Mouse (Mus musculus): ENCODE data around the gene Sbf2. TPM values are rescaled to one million over a fixed set of nuclear protein-coding genes. Genes with fewer than 3 reads are reported as not detected.

Sbf2 gene
- polyA plus RNA-seq, 1 experiment from 2014 or later, result 35.1 TPM

DNA sequence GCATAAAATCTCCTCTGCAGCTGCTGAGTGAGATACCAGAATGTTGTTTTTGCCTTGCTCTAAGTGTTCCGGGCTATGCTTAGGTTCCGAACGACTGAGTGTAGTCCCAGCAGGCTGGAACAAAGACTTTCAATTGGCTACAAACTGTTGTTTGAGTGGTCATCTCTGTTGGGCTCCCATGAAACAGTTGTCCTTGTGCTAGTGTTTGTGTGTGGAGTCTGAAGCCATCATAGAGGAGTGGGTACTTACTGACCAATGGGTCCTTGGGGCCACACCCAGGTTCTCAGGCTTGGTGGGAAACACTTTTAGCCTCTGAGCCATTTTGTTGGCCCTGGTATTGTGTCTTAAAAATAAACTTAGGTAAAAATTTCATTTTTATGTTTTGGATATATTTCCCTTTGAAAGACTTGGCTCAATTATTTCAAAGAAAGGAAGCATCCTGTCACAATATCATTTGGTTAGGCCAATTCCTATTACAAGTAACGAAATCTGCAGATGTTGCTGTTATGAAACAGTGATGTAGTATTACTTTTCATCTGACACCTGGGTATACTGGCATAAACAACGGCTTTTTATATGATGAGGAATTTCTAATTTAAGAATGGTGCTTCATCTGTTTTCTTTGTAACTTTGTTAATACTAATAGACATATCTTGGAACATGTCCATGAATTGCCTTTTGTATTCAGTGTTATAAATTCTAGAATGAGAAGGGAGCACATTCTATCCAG is 289.2 kb downstream of the Sbf2 start:
- 85% methylated on average over 5 of the region's 5 CpGs for WGBS
- Histone ChIP-seq H3K4me3 (replicated peaks) (no peak overlapping the region), H3K36me3 (peaks cover 77% of the 10 kb centered on the region), H3K27me3 (no peaks in the 10 kb centered on the region), H3K4me1 (replicated peaks) (no peaks in the 10 kb centered on the region), H3K4me2 (no peak overlapping the region), H3K9me3 (no peaks in the 10 kb centered on the region), H3K9ac (replicated peaks) (no peak overlapping the region), H3K27ac (no peak overlapping the region)
- no peak for ATAC-seq (ENCODE audit: insufficient number of reproducible peaks, insufficient read depth, low FRiP score, low TSS enrichment, low read depth)

- Histone ChIP-seq H3K9me3 (no peaks in the 10 kb centered on the region), H3K4me3 (replicated peaks) (no peak overlapping the region), H3K9ac (replicated peaks) (no peak overlapping the region), H3K4me1 (replicated peaks) (no peaks in the 10 kb centered on the region), H3K4me2 (no peak overlapping the region), H3K27me3 (no peaks in the 10 kb centered on the region), H3K27ac (no peak overlapping the region), H3K36me3 (peaks cover 80% of the 10 kb centered on the region)
- ATAC-seq (ENCODE audit: insufficient number of reproducible peaks, insufficient read depth, low FRiP score, low TSS enrichment, low read depth), result no peak
- WGBS, result 85% methylated on average over 1 of the region's 1 CpGs
These were observed 289.9 kb downstream of the Sbf2 start for GRCm38 (mm10) chr7:110324852-110325251.

GRCm38 (mm10) chr7:110321106-110321505 is 293.6 kb downstream of the Sbf2 start:
- H3K27ac ChIP-seq, result no peak overlapping the region
- no peaks in the 10 kb centered on the region for H3K4me1 ChIP-seq (replicated peaks)
- H3K9me3 ChIP-seq, result no peaks in the 10 kb centered on the region
- no peaks in the 10 kb centered on the region for H3K27me3 ChIP-seq
- 84% methylated on average over 5 of the region's 5 CpGs for WGBS
- ATAC-seq (ENCODE audit: insufficient number of reproducible peaks, insufficient read depth, low FRiP score, low TSS enrichment, low read depth), result no peak
- H3K4me3 ChIP-seq (replicated peaks), result no peak overlapping the region
- H3K36me3 ChIP-seq, result peaks cover 67% of the 10 kb centered on the region
- H3K4me2 ChIP-seq, result no peak overlapping the region
- H3K9ac ChIP-seq (replicated peaks), result no peak overlapping the region

DNA sequence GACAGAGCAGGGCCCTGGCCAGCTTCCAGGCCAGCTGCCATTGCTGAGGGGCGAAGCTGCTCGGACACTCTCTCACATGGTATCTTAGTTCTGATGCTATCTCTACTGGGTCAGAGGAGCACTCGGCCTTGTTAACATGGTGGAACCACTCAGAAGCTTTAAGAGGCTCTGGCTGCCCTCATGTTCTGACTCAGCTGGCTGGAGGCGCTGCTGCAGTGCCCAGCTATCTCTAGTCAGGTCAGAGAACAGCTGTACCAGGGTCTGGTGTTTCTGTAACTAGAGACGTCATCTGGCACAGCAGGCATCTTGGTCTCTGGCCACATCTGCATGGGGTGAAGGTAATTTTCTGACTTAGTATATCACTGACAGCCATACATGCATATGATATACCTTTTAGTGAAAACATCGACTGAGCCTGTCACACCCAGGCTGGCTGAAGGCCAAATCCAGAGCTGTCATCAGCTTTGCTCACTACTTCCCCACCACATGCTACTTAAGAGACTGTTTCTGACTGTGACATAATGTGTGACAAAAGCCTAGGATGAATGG is 295.7 kb downstream of the Sbf2 start:
- Histone ChIP-seq H3K36me3 (peaks cover 67% of the 10 kb centered on the region), H3K4me2 (no peak overlapping the region), H3K4me1 (replicated peaks) (no peaks in the 10 kb centered on the region), H3K27me3 (no peaks in the 10 kb centered on the region), H3K9me3 (no peaks in the 10 kb centered on the region), H3K9ac (replicated peaks) (no peak overlapping the region), H3K4me3 (replicated peaks) (no peak overlapping the region), H3K27ac (no peak overlapping the region)
- 75% methylated on average over 6 of the region's 6 CpGs for WGBS
- no peak for ATAC-seq (ENCODE audit: insufficient number of reproducible peaks, insufficient read depth, low FRiP score, low TSS enrichment, low read depth)

GRCm38 (mm10) chr7:110317412-110317811 is 297.3 kb downstream of the Sbf2 start:
- WGBS, result 90% methylated on average over 4 of the region's 4 CpGs
- Histone ChIP-seq H3K4me2 (no peak overlapping the region), H3K4me3 (replicated peaks) (no peak overlapping the region), H3K4me1 (replicated peaks) (no peaks in the 10 kb centered on the region), H3K9me3 (no peaks in the 10 kb centered on the region), H3K9ac (replicated peaks) (no peak overlapping the region), H3K27ac (no peak overlapping the region), H3K36me3 (peaks cover 72% of the 10 kb centered on the region), H3K27me3 (no peaks in the 10 kb centered on the region)
- no peak for ATAC-seq (ENCODE audit: insufficient number of reproducible peaks, insufficient read depth, low FRiP score, low TSS enrichment, low read depth)

DNA sequence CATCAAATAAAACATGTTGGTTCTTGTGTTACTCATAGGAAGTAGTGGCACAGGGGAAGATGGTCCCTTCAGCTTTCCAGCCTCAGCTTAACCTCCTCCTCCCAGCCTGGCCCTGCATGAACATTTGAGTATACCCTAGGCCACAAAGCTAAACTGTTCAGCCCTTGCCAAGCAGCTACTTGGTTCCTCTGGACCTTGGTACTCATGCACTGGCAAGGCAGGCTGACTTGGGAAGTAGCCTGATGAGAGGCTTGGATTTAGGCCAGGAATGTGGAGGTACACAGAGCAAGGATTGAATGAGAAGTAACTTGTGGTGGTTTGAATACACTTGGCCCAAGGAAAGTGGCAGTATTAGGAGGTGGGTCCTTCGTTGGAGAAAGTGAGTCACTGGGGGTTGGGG is 299.4 kb downstream of the Sbf2 start:
- no peaks in the 10 kb centered on the region for H3K9me3 ChIP-seq
- no peak overlapping the region for H3K4me2 ChIP-seq
- ATAC-seq (ENCODE audit: insufficient number of reproducible peaks, insufficient read depth, low FRiP score, low TSS enrichment, low read depth), result no peak
- peaks cover 78% of the 10 kb centered on the region for H3K36me3 ChIP-seq
- H3K9ac ChIP-seq (replicated peaks), result no peak overlapping the region
- no peaks in the 10 kb centered on the region for H3K27me3 ChIP-seq
- H3K4me1 ChIP-seq (replicated peaks), result no peaks in the 10 kb centered on the region
- 91% methylated on average over 1 of the region's 1 CpGs for WGBS
- no peak overlapping the region for H3K4me3 ChIP-seq (replicated peaks)
- H3K27ac ChIP-seq, result no peak overlapping the region

DNA sequence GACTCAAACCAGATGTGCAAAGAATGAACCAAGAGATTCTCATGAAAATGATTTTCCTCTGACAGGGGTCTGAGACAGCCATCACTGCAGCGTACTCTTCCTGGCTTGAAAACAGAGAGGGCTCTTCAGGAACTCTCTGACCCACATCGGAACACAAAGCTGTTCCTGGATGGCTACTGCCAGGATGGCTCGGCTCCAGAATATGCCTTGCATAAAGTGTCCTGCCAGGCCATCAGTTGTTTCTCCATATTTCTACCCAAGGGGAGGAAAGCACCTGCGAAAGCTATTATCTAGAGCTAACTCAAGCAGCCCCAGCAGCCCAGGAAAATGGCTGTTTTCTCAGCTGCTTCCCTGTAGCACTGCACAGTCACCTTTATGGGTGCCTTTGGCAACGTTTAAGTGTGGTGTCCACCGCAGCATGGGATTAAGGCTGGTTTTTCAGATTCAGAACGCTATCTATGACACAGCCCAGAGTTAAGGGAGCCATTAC is 300.3 kb downstream of the Sbf2 start:
- no peak overlapping the region for H3K9ac ChIP-seq (replicated peaks)
- H3K27ac ChIP-seq, result no peak overlapping the region
- no peaks in the 10 kb centered on the region for H3K9me3 ChIP-seq
- WGBS, result 92% methylated on average over 7 of the region's 7 CpGs
- no peak overlapping the region for H3K4me2 ChIP-seq
- H3K27me3 ChIP-seq, result no peaks in the 10 kb centered on the region
- H3K4me3 ChIP-seq (replicated peaks), result no peak overlapping the region
- peaks cover 80% of the 10 kb centered on the region for H3K36me3 ChIP-seq
- ATAC-seq (ENCODE audit: insufficient number of reproducible peaks, insufficient read depth, low FRiP score, low TSS enrichment, low read depth), result no peak
- H3K4me1 ChIP-seq (replicated peaks), result no peaks in the 10 kb centered on the region

DNA sequence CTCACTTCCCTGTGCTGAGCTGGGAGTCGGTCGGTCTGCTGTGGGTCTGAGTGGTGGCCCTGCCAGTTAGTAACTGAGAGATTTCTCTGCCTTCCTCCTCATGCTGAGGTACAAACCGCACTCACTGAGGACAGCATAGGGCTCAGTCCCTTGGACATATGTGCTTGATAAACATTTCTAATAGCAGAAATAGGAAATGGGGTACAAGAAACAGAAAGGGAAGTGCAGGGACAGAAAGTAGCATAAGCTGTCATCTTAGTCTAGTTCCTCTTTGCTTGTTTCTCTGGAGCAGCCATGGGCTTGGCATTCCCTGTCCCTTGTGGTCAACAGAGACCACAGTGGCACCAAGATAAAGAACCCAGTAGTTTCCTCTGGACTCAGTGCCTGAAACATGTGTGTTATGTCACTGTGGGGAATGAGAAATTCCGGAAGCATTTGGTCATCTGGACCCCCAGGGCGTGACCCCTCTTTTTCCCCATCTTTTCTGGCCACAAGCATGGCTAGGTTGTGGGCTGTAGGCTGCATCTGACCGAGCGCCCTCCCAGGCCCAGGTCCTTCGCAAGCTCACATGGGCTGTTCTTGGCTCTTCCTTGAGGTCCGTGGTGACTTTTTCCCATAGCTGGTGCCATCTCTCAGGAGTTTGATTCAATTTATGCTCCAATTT is 301.2 kb downstream of the Sbf2 start:
- Histone ChIP-seq H3K9me3 (no peaks in the 10 kb centered on the region), H3K9ac (replicated peaks) (no peak overlapping the region), H3K4me2 (no peak overlapping the region), H3K4me1 (replicated peaks) (no peaks in the 10 kb centered on the region), H3K4me3 (replicated peaks) (no peak overlapping the region), H3K27ac (no peak overlapping the region), H3K36me3 (peaks cover 80% of the 10 kb centered on the region), H3K27me3 (no peaks in the 10 kb centered on the region)
- ATAC-seq (ENCODE audit: insufficient number of reproducible peaks, insufficient read depth, low FRiP score, low TSS enrichment, low read depth), result no peak
- 90% methylated on average over 9 of the region's 9 CpGs for WGBS

- H3K9me3 ChIP-seq, result no peaks in the 10 kb centered on the region
- peaks cover 60% of the 10 kb centered on the region for H3K36me3 ChIP-seq
- ATAC-seq (ENCODE audit: insufficient number of reproducible peaks, insufficient read depth, low FRiP score, low TSS enrichment, low read depth), result no peak
- no peak overlapping the region for H3K4me2 ChIP-seq
- WGBS, result 90% methylated on average over 8 of the region's 8 CpGs
- H3K4me1 ChIP-seq (replicated peaks), result no peaks in the 10 kb centered on the region
- H3K27me3 ChIP-seq, result no peaks in the 10 kb centered on the region
- no peak overlapping the region for H3K9ac ChIP-seq (replicated peaks)
- no peak overlapping the region for H3K27ac ChIP-seq
- no peak overlapping the region for H3K4me3 ChIP-seq (replicated peaks)
These were observed 305.5 kb downstream of the Sbf2 start for GRCm38 (mm10) chr7:110309246-110309645.

- no peak for ATAC-seq (ENCODE audit: insufficient number of reproducible peaks, insufficient read depth, low FRiP score, low TSS enrichment, low read depth)
- Histone ChIP-seq H3K9me3 (no peaks in the 10 kb centered on the region), H3K27ac (no peak overlapping the region), H3K4me1 (replicated peaks) (no peaks in the 10 kb centered on the region), H3K4me3 (replicated peaks) (no peak overlapping the region), H3K27me3 (no peaks in the 10 kb centered on the region), H3K4me2 (no peak overlapping the region), H3K9ac (replicated peaks) (no peak overlapping the region), H3K36me3 (peaks cover 46% of the 10 kb centered on the region)
- WGBS, result 82% methylated on average over 11 of the region's 11 CpGs
These were observed 307.0 kb downstream of the Sbf2 start for GRCm38 (mm10) chr7:110307741-110308140.

GRCm38 (mm10) chr7:110306281-110306680 is 308.4 kb downstream of the Sbf2 start:
- Histone ChIP-seq H3K4me3 (replicated peaks) (no peak overlapping the region), H3K27ac (no peak overlapping the region), H3K4me2 (no peak overlapping the region), H3K9ac (replicated peaks) (no peak overlapping the region), H3K27me3 (no peaks in the 10 kb centered on the region), H3K9me3 (no peaks in the 10 kb centered on the region), H3K36me3 (peaks cover 31% of the 10 kb centered on the region), H3K4me1 (replicated peaks) (no peaks in the 10 kb centered on the region)
- no peak for ATAC-seq (ENCODE audit: insufficient number of reproducible peaks, insufficient read depth, low FRiP score, low TSS enrichment, low read depth)
- WGBS, result 54% methylated on average over 5 of the region's 5 CpGs

Data from limb, embryonic 12.5 days (tissue).